Mouse (Mus musculus) ES-Bruce4 (cell line): ENCODE measurements around the gene Serpinb1a. TPM values are rescaled to one million over a fixed set of nuclear protein-coding genes. Genes with fewer than 3 reads are reported as not detected.

Source experiments
- H3K27ac ChIP-seq: 2 replicates; pipeline ENCODE4 v1.5.1; 2012; ENCODE audit warnings: low read length, inconsistent platforms; ENCODE audit not compliant: insufficient read depth
- H3K27me3 ChIP-seq: 2 replicates; pipeline ENCODE4 v1.6.1; 2012; ENCODE audit warnings: mild to moderate bottlenecking, low read length, inconsistent platforms; ENCODE audit not compliant: control insufficient read depth, poor library complexity, insufficient read depth, severe bottlenecking
- H3K36me3 ChIP-seq: 2 replicates; pipeline ENCODE4 v1.6.1; 2012; ENCODE audit warnings: inconsistent platforms, mild to moderate bottlenecking, low read length, moderate library complexity; ENCODE audit not compliant: control insufficient read depth, poor library complexity, insufficient read depth, severe bottlenecking
- H3K4me1 ChIP-seq: one replicate; pipeline ENCODE4 v1.8.1; 2011; ENCODE audit warnings: low read length; ENCODE audit not compliant: control insufficient read depth, insufficient read depth
- H3K4me3 ChIP-seq: 2 replicates; pipeline ENCODE4 v1.5.1; 2011; ENCODE audit warnings: low read depth, mild to moderate bottlenecking, low read length
- H3K9ac ChIP-seq: 2 replicates; pipeline ENCODE4 v1.6.1; 2012; ENCODE audit warnings: low read depth, mild to moderate bottlenecking, inconsistent platforms; ENCODE audit not compliant: poor library complexity, severe bottlenecking
- H3K9me3 ChIP-seq: replicated peaks from 2 replicates; pipeline ENCODE4 v1.6.1; 2012; ENCODE audit warnings: mild to moderate bottlenecking, low read length, inconsistent platforms; ENCODE audit not compliant: control insufficient read depth, poor library complexity, insufficient read depth, severe bottlenecking
- CTCF ChIP-seq: IDR thresholded peaks from one replicate; pipeline ENCODE4 v1.8.1; 2011; ENCODE audit warnings: low read depth, low read length
- EP300 ChIP-seq: IDR thresholded peaks from 2 replicates; pipeline ENCODE4 v1.6.1; 2011; ENCODE audit warnings: low read depth, low read length; ENCODE audit not compliant: insufficient read depth
- POLR2A ChIP-seq: IDR thresholded peaks from one replicate; pipeline ENCODE4 v1.8.1; 2011; ENCODE audit warnings: low read length; ENCODE audit not compliant: insufficient read depth
- polyA plus RNA-seq: library from polyadenylated mRNA; stranded (reverse); fragments of >200 nt; gene quantifications from 2 replicates; pipeline ENCODE4 v1.2.4, GENCODE M21; 2011; ENCODE audit warnings: low read depth; ENCODE audit not compliant: missing spikeins, insufficient read depth, insufficient read length

The Serpinb1a gene
- polyA plus RNA-seq, 1 experiment = 2.1 TPM

GRCm38 (mm10) chr13:32863456-32863855 is 12.5 kb upstream of the Serpinb1a start:
- Histone ChIP-seq H3K9ac (no peak overlapping the region), H3K27me3 (no peaks in the 10 kb centered on the region), H3K9me3 (no peaks in the 10 kb centered on the region), H3K36me3 (no peaks in the 10 kb centered on the region), H3K4me1 (no peaks in the 10 kb centered on the region), H3K27ac (no peak overlapping the region), H3K4me3 (no peak overlapping the region)
- no peak for TF ChIP-seq CTCF
- no peak for TF ChIP-seq POLR2A
- no peak for TF ChIP-seq EP300

GRCm38 (mm10) chr13:32860821-32861220 is 9.8 kb upstream of the Serpinb1a start:
- no peak overlapping the region for H3K27ac ChIP-seq
- no peaks in the 10 kb centered on the region for H3K9me3 ChIP-seq
- H3K36me3 ChIP-seq = no peaks in the 10 kb centered on the region
- H3K9ac ChIP-seq = no peak overlapping the region
- no peak overlapping the region for H3K4me3 ChIP-seq
- TF ChIP-seq CTCF = no peak
- TF ChIP-seq POLR2A = no peak
- no peaks in the 10 kb centered on the region for H3K4me1 ChIP-seq
- H3K27me3 ChIP-seq = no peaks in the 10 kb centered on the region

- Histone ChIP-seq H3K4me3 (no peak overlapping the region), H3K9ac (no peak overlapping the region), H3K9me3 (no peaks in the 10 kb centered on the region), H3K27ac (no peak overlapping the region), H3K4me1 (no peaks in the 10 kb centered on the region), H3K27me3 (no peaks in the 10 kb centered on the region), H3K36me3 (no peaks in the 10 kb centered on the region)
- TF ChIP-seq EP300 (no peak), POLR2A (no peak), CTCF (no peak)
Measured at GRCm38 (mm10) chr13:32853073-32853472, 2.1 kb upstream of the Serpinb1a start.

GRCm38 (mm10) chr13:32852539-32852938 is 1.6 kb upstream of the Serpinb1a start:
- Histone ChIP-seq H3K9me3 (no peaks in the 10 kb centered on the region), H3K4me1 (no peaks in the 10 kb centered on the region), H3K27ac (no peak overlapping the region), H3K36me3 (no peaks in the 10 kb centered on the region), H3K4me3 (no peak overlapping the region), H3K27me3 (no peaks in the 10 kb centered on the region), H3K9ac (no peak overlapping the region)
- TF ChIP-seq CTCF = no peak
- TF ChIP-seq EP300 = no peak
- no peak for TF ChIP-seq POLR2A

- H3K9me3 ChIP-seq = no peaks in the 10 kb centered on the region
- H3K9ac ChIP-seq = no peak overlapping the region
- TF ChIP-seq EP300 = no peak
- no peak for TF ChIP-seq POLR2A
- peak; percentile 66 for TF ChIP-seq CTCF
- no peak overlapping the region for H3K27ac ChIP-seq
- H3K4me1 ChIP-seq = no peaks in the 10 kb centered on the region
- no peaks in the 10 kb centered on the region for H3K27me3 ChIP-seq
- no peak overlapping the region for H3K4me3 ChIP-seq
- no peaks in the 10 kb centered on the region for H3K36me3 ChIP-seq
Measured at GRCm38 (mm10) chr13:32851967-32852366, 982 bp upstream of the Serpinb1a start.

GRCm38 (mm10) chr13:32850156-32850555 is 829 bp downstream of the Serpinb1a start:
- no peak overlapping the region for H3K27ac ChIP-seq
- H3K4me1 ChIP-seq = no peaks in the 10 kb centered on the region
- H3K9me3 ChIP-seq = no peaks in the 10 kb centered on the region
- no peak overlapping the region for H3K9ac ChIP-seq
- H3K4me3 ChIP-seq = no peak overlapping the region
- no peaks in the 10 kb centered on the region for H3K36me3 ChIP-seq
- no peaks in the 10 kb centered on the region for H3K27me3 ChIP-seq
- TF ChIP-seq EP300 = no peak
- TF ChIP-seq CTCF = no peak
- TF ChIP-seq POLR2A = no peak
